Mouse (Mus musculus) embryonic facial prominence, embryonic 12.5 days (tissue): ENCODE measurements around the gene Krtap14. TPM values are rescaled to one million over a fixed set of nuclear protein-coding genes. Genes with fewer than 3 reads are reported as not detected.

Experiments used
- ATAC-seq: fragments of 200-750 bp; cut with Nextera tagmentation; 2 replicates; pipeline ENCODE4 v1.8.0; 2017; ENCODE audit not compliant: insufficient number of reproducible peaks, insufficient read depth, low FRiP score, low TSS enrichment
- H3K27ac ChIP-seq: fragments of 300-500 bp; sonication (generic); 2 replicates; pipeline ENCODE4 v1.5.1; 2016; ENCODE audit warnings: mild to moderate bottlenecking
- H3K27me3 ChIP-seq: fragments of 300-500 bp; sonication (generic); 2 replicates; pipeline ENCODE4 v1.6.1; 2016; ENCODE audit warnings: mild to moderate bottlenecking, moderate library complexity
- H3K36me3 ChIP-seq: fragments of 300-500 bp; sonication (generic); 2 replicates; pipeline ENCODE4 v1.6.1; 2016; ENCODE audit warnings: mild to moderate bottlenecking
- H3K4me1 ChIP-seq: fragments of 300-500 bp; sonication (generic); 2 replicates; pipeline ENCODE4 v1.6.1; 2016
- H3K4me2 ChIP-seq: fragments of 300-500 bp; sonication (generic); replicated peaks from 2 replicates; pipeline ENCODE4 v1.6.1; 2016; ENCODE audit warnings: mild to moderate bottlenecking, moderate library complexity
- H3K4me3 ChIP-seq: fragments of 300-500 bp; sonication (generic); 2 replicates; pipeline ENCODE4 v1.5.1; 2016; ENCODE audit warnings: mild to moderate bottlenecking
- H3K9ac ChIP-seq: fragments of 300-500 bp; sonication (generic); 2 replicates; pipeline ENCODE4 v1.6.1; 2016; ENCODE audit warnings: mild to moderate bottlenecking, moderate library complexity
- H3K9me3 ChIP-seq: fragments of 300-500 bp; sonication (generic); 2 replicates; pipeline ENCODE4 v1.6.1; 2016; ENCODE audit warnings: mild to moderate bottlenecking, moderate library complexity
- WGBS: fragments of 180-500 bp; shearing (Covaris S2); methylation state at CpG from one replicate; pipeline ENCODE4 v1.1.7; 2016; 5-methylcytosine and 5-hydroxymethylcytosine counted together
- polyA plus RNA-seq: library from polyadenylated mRNA; unstranded; fragments of >200 nt; fragmentation: Nextera tagmentation; extraction: Ambion mirVana; gene quantifications from 2 replicates; pipeline ENCODE4 v1.2.1, GENCODE M21; 2016

The Krtap14 gene
- polyA plus RNA-seq, 1 experiment from 2014 or later, result not detected

GRCm38 (mm10) chr16:88777596-88777995, 48.3 kb downstream of the Krtap14 start, which contains the start of gene Gm5965:
Gm5965 (plus strand) TSS chr16:88777896.
- Histone ChIP-seq H3K9ac (no peak within 1 kb of the TSS), H3K4me2 (no peak within 1 kb of the TSS), H3K9me3 (no peaks in the 10 kb centered on the region), H3K36me3 (no peaks in the 10 kb centered on the region), H3K27ac (no peak within 1 kb of the TSS), H3K4me3 (no peak within 1 kb of the TSS), H3K4me1 (no peaks in the 10 kb centered on the region), H3K27me3 (no peaks in the 10 kb centered on the region)
- WGBS, result 90% methylated on average over 6 of the region's 6 CpGs
- ATAC-seq, result no peak

- WGBS, result 87% methylated on average over 2 of the region's 2 CpGs
- no peak within 1 kb of the TSS for H3K27ac ChIP-seq
- H3K4me3 ChIP-seq, result no peak within 1 kb of the TSS
- no peak within 1 kb of the TSS for H3K9ac ChIP-seq
- H3K4me2 ChIP-seq, result no peak within 1 kb of the TSS
- H3K27me3 ChIP-seq, result no peaks in the 10 kb centered on the region
- no peaks in the 10 kb centered on the region for H3K4me1 ChIP-seq
- no peak for ATAC-seq
- no peaks in the 10 kb centered on the region for H3K36me3 ChIP-seq
- no peaks in the 10 kb centered on the region for H3K9me3 ChIP-seq
Measured at GRCm38 (mm10) chr16:88774106-88774505, 51.8 kb downstream of the Krtap14 start, which contains the start of gene 2310057N15Rik. 2310057N15Rik (minus strand) TSS chr16:88774206.

Other genes with a start within 250 kb of the Krtap14 start
- not detected in 2 replicates for gene Krtap24-1, start 213.9 kb downstream of the Krtap14 start, polyA plus RNA-seq
- not detected in 2 replicates for gene 2310079G19Rik, start 198.5 kb downstream of the Krtap14 start, polyA plus RNA-seq
- not detected in 2 replicates for gene Krtap26-1, start 178.3 kb downstream of the Krtap14 start, polyA plus RNA-seq
- not detected in 2 replicates for gene Krtap27-1, start 154.5 kb downstream of the Krtap14 start, polyA plus RNA-seq
- gene 2310061N02Rik, start 118.2 kb downstream of the Krtap14 start, polyA plus RNA-seq, result not detected in 2 replicates
- gene Krtap13-1, start 97.3 kb downstream of the Krtap14 start, polyA plus RNA-seq, result not detected in 2 replicates
- gene Krtap13, start 74.5 kb downstream of the Krtap14 start, polyA plus RNA-seq, result not detected in 2 replicates
- gene 2310034C09Rik, start 67.3 kb downstream of the Krtap14 start, polyA plus RNA-seq, result not detected in 2 replicates
- gene 2310057N15Rik, start 51.9 kb downstream of the Krtap14 start, polyA plus RNA-seq, result not detected in 2 replicates
- not detected in 2 replicates for gene Gm5965, start 48.2 kb downstream of the Krtap14 start, polyA plus RNA-seq
- gene Gm20741, start 13.9 kb downstream of the Krtap14 start, polyA plus RNA-seq, result not detected in 2 replicates
- not detected in 2 replicates for gene Krtap15, start 5.9 kb downstream of the Krtap14 start, polyA plus RNA-seq
- not detected in 2 replicates for gene Krtap19-1, start 43.3 kb upstream of the Krtap14 start, polyA plus RNA-seq
- not detected in 2 replicates for gene Krtap19-2, start 48.1 kb upstream of the Krtap14 start, polyA plus RNA-seq
- gene Krtap19-3, start 51.9 kb upstream of the Krtap14 start, polyA plus RNA-seq, result not detected in 2 replicates
- gene Krtap19-4, start 58.9 kb upstream of the Krtap14 start, polyA plus RNA-seq, result not detected in 2 replicates
- not detected in 2 replicates for gene Krtap19-5, start 70.3 kb upstream of the Krtap14 start, polyA plus RNA-seq
- gene Krtap19-9b, start 106.1 kb upstream of the Krtap14 start, polyA plus RNA-seq, result not detected in 2 replicates
- gene Krtap16-3, start 136.7 kb upstream of the Krtap14 start, polyA plus RNA-seq, result not detected in 2 replicates
- not detected in 2 replicates for gene Krtap22-2, start 184.6 kb upstream of the Krtap14 start, polyA plus RNA-seq
- not detected in 2 replicates for gene Gm10229, start 189.1 kb upstream of the Krtap14 start, polyA plus RNA-seq
- gene Krtap6-1, start 205.6 kb upstream of the Krtap14 start, polyA plus RNA-seq, result not detected in 2 replicates
- not detected in 2 replicates for gene Gm10228, start 215.3 kb upstream of the Krtap14 start, polyA plus RNA-seq
- not detected in 2 replicates for gene Krtap6-5, start 221.7 kb upstream of the Krtap14 start, polyA plus RNA-seq
- not detected in 2 replicates for gene 1110025L11Rik, start 237.9 kb upstream of the Krtap14 start, polyA plus RNA-seq